Mouse (Mus musculus): ENCODE measurements at regions not wholly inside any gene's neighbourhood (a gene's known extent, or its start where the extent isn't known, plus 50 kb on each side); places are given as distances from the start of the nearest gene placed in this dataset.

DNA sequence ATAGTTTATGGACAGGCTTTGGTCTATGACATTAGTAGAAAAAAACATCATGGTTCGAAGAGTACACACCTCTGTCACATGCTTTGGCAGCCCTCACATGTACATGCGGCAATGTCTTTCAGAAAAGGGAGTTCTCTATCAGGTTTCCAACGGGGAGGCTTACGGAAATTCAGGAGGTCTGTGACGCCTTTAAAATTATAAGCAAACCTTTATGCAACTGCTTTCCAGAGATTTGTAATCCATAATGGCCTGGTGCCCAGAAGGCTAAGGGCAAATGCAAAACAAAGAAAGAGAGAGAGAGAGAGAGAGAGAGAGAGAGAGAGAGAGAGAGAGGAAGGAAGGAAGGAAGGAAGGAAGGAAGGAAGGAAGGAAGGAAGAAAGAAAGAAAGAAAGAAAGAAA is 102.5 kb downstream of the Irs2 start:
- Histone ChIP-seq H3K9ac (ENCODE audit: control insufficient read depth, low read depth, low read length, poor library complexity, severe bottlenecking) (no peak overlapping the region), H3K79me2 (ENCODE audit: control insufficient read depth, insufficient read depth, low read length, poor library complexity) (no peaks in the 10 kb centered on the region), H3K36me3 (ENCODE audit: control insufficient read depth in 1 of 2, insufficient read depth in 2 of 2, low read length in 2 of 2) (no peaks in the 10 kb centered on the region), H3K27ac (ENCODE audit: control insufficient read depth, low read depth, low read length) (no peak overlapping the region), H3K27me3 (ENCODE audit: control insufficient read depth in 1 of 2, insufficient read depth in 2 of 2, low read length in 2 of 2) (peaks cover 0 to 6% of the 10 kb centered on the region in 2 experiments), H3K4me3 (ENCODE audit: control insufficient read depth in 1 of 2, insufficient read depth in 1 of 2, low read depth in 2 of 2, low read length in 2 of 2) (no peak overlapping the region), H3K4me1 (ENCODE audit: control insufficient read depth in 1 of 2, insufficient read depth in 2 of 2, low read length in 2 of 2) (no peaks in the 10 kb centered on the region), H3K9me3 (replicated peaks; ENCODE audit: insufficient read depth, low read length) (no peaks in the 10 kb centered on the region)
- DNase-seq (ENCODE audit: low read depth, low spot score), result no peak
- TF ChIP-seq MEF2A (IDR thresholded peaks at IDR 0.05; ENCODE audit: extremely low read depth, insufficient replicate concordance, low read depth, low read length, poor library complexity, severe bottlenecking) (no peak), RAD21 (IDR thresholded peaks at IDR 0.05; ENCODE audit: low read depth, low read length) (no peak)

GRCm38 (mm10) chr8:10903957-10904356 is 104.3 kb downstream of the Irs2 start:
- DNase-seq (ENCODE audit: low read depth, low spot score), result no peak
- TF ChIP-seq KAT2A (conservative IDR thresholded peaks at IDR 0.05; ENCODE audit: low read depth, low read length) (no peak), TAL1 (IDR thresholded peaks at IDR 0.05; ENCODE audit: low read length) (no peak), ZKSCAN1 (IDR thresholded peaks at IDR 0.05; ENCODE audit: low read depth, low read length) (no peak), SIN3A (IDR thresholded peaks at IDR 0.05; ENCODE audit: low read length) (no peak)
- Histone ChIP-seq H3K4me3 (ENCODE audit: control insufficient read depth in 1 of 2, insufficient read depth in 1 of 2, low read depth in 2 of 2, low read length in 2 of 2) (no peak overlapping the region), H3K9ac (ENCODE audit: control insufficient read depth, low read depth, low read length, poor library complexity, severe bottlenecking) (no peak overlapping the region), H3K9me3 (replicated peaks; ENCODE audit: insufficient read depth, low read length) (no peaks in the 10 kb centered on the region), H3K4me1 (ENCODE audit: control insufficient read depth in 1 of 2, insufficient read depth in 2 of 2, low read length in 2 of 2) (no peaks in the 10 kb centered on the region), H3K27me3 (ENCODE audit: control insufficient read depth in 1 of 2, insufficient read depth in 2 of 2, low read length in 2 of 2) (peaks cover 0 to 3% of the 10 kb centered on the region in 2 experiments), H3K27ac (ENCODE audit: control insufficient read depth, low read depth, low read length) (no peak overlapping the region), H3K79me2 (ENCODE audit: control insufficient read depth, insufficient read depth, low read length, poor library complexity) (no peaks in the 10 kb centered on the region), H3K36me3 (ENCODE audit: control insufficient read depth in 1 of 2, insufficient read depth in 2 of 2, low read length in 2 of 2) (no peaks in the 10 kb centered on the region)

DNA sequence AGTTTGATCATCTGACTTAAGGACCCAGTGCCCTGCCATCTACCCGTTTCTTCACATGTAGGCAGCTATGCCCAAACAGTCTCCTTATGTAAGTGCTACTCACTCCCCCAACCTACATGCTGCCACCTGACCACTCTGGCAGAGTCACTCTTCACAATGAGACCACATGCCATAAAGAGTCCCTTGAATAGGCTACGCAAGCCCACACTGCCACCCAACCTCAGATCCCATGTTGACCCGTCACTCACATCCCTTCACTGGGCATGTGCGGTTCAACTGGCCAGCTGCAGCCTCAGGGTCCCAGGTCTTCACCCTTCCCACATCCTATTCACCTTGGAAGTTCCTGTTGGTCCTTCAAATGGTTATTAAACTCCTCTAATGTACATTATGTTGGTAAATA is 106.3 kb downstream of the Irs2 start:
- TF ChIP-seq UBTF (IDR thresholded peaks at IDR 0.05; ENCODE audit: borderline replicate concordance, insufficient read depth, low read depth, low read length) (no peak), TBP (IDR thresholded peaks at IDR 0.05; ENCODE audit: low read depth, low read length) (no peak), CHD2 (IDR thresholded peaks at IDR 0.05; ENCODE audit: low read length) (no peak), SIN3A (IDR thresholded peaks at IDR 0.05; ENCODE audit: low read length) (no peak), ZNF384 (IDR thresholded peaks at IDR 0.05; ENCODE audit: low read depth, low read length) (no peak), JUND (IDR thresholded peaks at IDR 0.05; ENCODE audit: low read depth, low read length) (no peak), MAZ (IDR thresholded peaks at IDR 0.05; ENCODE audit: low read depth, low read length) (no peak), RAD21 (IDR thresholded peaks at IDR 0.05; ENCODE audit: low read depth, low read length) (no peak), RCOR1 (IDR thresholded peaks at IDR 0.05; ENCODE audit: low read depth, low read length) (no peak)
- H3K27me3 ChIP-seq (ENCODE audit: control insufficient read depth in 1 of 2, insufficient read depth in 2 of 2, low read length in 2 of 2), result peaks cover 0 to 2% of the 10 kb centered on the region in 2 experiments; a peak in 3 of 4 replicates
- H3K4me3 ChIP-seq (ENCODE audit: control insufficient read depth in 1 of 2, insufficient read depth in 1 of 2, low read depth in 2 of 2, low read length in 2 of 2), result no peak overlapping the region
- no peaks in the 10 kb centered on the region for H3K79me2 ChIP-seq (ENCODE audit: control insufficient read depth, insufficient read depth, low read length, poor library complexity)
- no peaks in the 10 kb centered on the region for H3K36me3 ChIP-seq (ENCODE audit: control insufficient read depth in 1 of 2, insufficient read depth in 2 of 2, low read length in 2 of 2)
- H3K4me1 ChIP-seq (ENCODE audit: control insufficient read depth in 1 of 2, insufficient read depth in 2 of 2, low read length in 2 of 2), result no peaks in the 10 kb centered on the region
- H3K9me3 ChIP-seq (replicated peaks; ENCODE audit: insufficient read depth, low read length), result no peaks in the 10 kb centered on the region
- DNase-seq (ENCODE audit: low read depth, low spot score), result no peak
- H3K27ac ChIP-seq (ENCODE audit: control insufficient read depth, low read depth, low read length), result no peak overlapping the region
- H3K9ac ChIP-seq (ENCODE audit: control insufficient read depth, low read depth, low read length, poor library complexity, severe bottlenecking), result no peak overlapping the region
